Comparison of ENCODE assay signal across 10 mouse cellular contexts in the genomic region with DNA sequence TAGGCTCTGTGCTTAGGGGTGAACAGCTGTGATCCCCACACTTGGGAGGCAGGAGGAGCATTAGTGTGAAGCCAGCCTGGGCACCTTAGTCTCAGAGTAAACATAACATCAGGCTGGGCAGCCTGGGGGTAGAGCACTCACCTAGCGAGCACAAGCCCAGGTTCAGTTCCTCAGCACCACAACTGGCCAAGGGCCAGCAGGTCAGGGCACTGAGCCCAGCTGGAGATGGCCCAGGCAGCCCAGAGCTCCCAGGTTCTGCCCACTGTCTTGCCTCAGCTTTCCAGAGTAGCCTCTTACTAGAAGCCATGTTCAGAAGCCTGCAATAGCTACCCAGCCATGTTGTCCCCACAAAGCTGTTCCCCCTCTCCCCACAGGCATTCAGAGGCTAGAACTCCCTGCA. TPM values are rescaled to one million over a fixed set of nuclear protein-coding genes. Genes with fewer than 3 reads are reported as not detected.
A peak's percentile ranks its signal among the peaks of the same experiment; 100 is the strongest.
DNase-seq lines count a peak whose midpoint lies in the region.
"Had no signal": no experiment of that assay in that cellular context is flagged by ENCODE, and none has a peak within 500 bp of the region (broad histone marks: within the 10 kb centered on the region; RNA-seq: fewer than 3 reads in every experiment).

No protein-coding gene starts in this region.

- peak; percentile 64 for DNase-seq in adrenal gland, postnatal 14 days
- no peak for DNase-seq in adrenal gland, adult 8-10 months
- peak; percentile 38 for DNase-seq in kidney, postnatal 14 days
- DNase-seq in kidney, postnatal 10 days: no peak
- peak; percentile 72 to 81 for DNase-seq in cerebellum, adult 18-20 months
- DNase-seq in cerebellum, postnatal 36 days: peak; percentile 72 to 75
- DNase-seq in spleen, postnatal 4 days (ENCODE audit: low spot score in 2 of 2): no peak
- DNase-seq in yolk sac, embryonic 10.5 days (ENCODE audit: low spot score): no peak
- DNase-seq: gastrocnemius, postnatal 10 days; thymus, postnatal 4 days had no signal

RNA-seq across cellular contexts. Expression of a gene that starts 21.8 kb away (rescaled TPM):
- total RNA-seq in adrenal gland, postnatal 14 days (2021): 78.8 and 80.8 TPM in 2 replicates
- 100 to 1,000 TPM; 229 to 287 (median 252) TPM for total RNA-seq in adrenal gland, adult 8-10 months (2022)

RNA-seq across cellular contexts. Expression of a gene that starts 29.2 kb away (rescaled TPM):
- 77.8 and 121 TPM in 2 replicates for total RNA-seq in adrenal gland, postnatal 14 days (2021)
- total RNA-seq in adrenal gland, adult 8-10 months (2022): 100 to 1,000 TPM in 1 of 4 experiments, 10 to 100 TPM in 3; 63.9 to 114 (median 85.5) TPM

Comparison
In these comparisons a context has a peak if more than half of its experiments do, and no peak if none do; other contexts are left out.
1. DNase-seq: peak in adrenal gland, postnatal 14 days (single experiment), kidney, postnatal 14 days (single experiment), cerebellum, adult 18-20 months (2 of 2) and cerebellum, postnatal 36 days (2 of 2); none in adrenal gland, adult 8-10 months (single experiment), kidney, postnatal 10 days (single experiment), spleen, postnatal 4 days (0 of 2) and yolk sac, embryonic 10.5 days (single experiment).